Mouse (Mus musculus) liver, embryonic 14.5 days (tissue): ENCODE data around the gene Kcng3. TPM values are rescaled to one million over a fixed set of nuclear protein-coding genes. Genes with fewer than 3 reads are reported as not detected.

Source experiments
- ATAC-seq: fragments of 200-750 bp; cut with Nextera tagmentation; 2 replicates; pipeline ENCODE4 v1.8.0; 2017; ENCODE audit warnings: moderate number of reproducible peaks, mild to moderate bottlenecking, moderate library complexity; ENCODE audit not compliant: insufficient read depth
- DNase-seq, 3 experiments: peaks; one replicate each; pipeline ENCODE4 v3.0.0-alpha.2; 2012 to 2013; ENCODE audit warnings: low read depth in 3 of 3, low spot score in 3 of 3
- H3K27ac ChIP-seq: fragments of 300-500 bp; sonication (generic); 2 replicates; pipeline ENCODE4 v1.5.1; 2014; ENCODE audit warnings: moderate library complexity, mild to moderate bottlenecking, control low read depth, inconsistent platforms
- H3K27me3 ChIP-seq: fragments of 300-500 bp; sonication (generic); 2 replicates; pipeline ENCODE4 v1.6.1; 2014; ENCODE audit warnings: mild to moderate bottlenecking, low read length, moderate library complexity; ENCODE audit not compliant: control insufficient read depth, insufficient read depth
- H3K36me3 ChIP-seq: fragments of 300-500 bp; sonication (generic); replicated peaks from 2 replicates; pipeline ENCODE4 v1.6.1; 2014; ENCODE audit warnings: low read depth; ENCODE audit not compliant: control insufficient read depth, insufficient read depth
- H3K4me1 ChIP-seq, 2 experiments: fragments of 200-500 bp in 1 of 2; fragments of 300-500 bp in 1 of 2; sonication (generic) in 1 of 2; replicated peaks; 2 replicates each; pipeline ENCODE4 v1.6.1; 2012 to 2014; ENCODE audit warnings: antibody characterized with exemption in 1 of 2, inconsistent platforms in 1 of 2, low read length in 1 of 2; ENCODE audit not compliant: control insufficient read depth in 2 of 2, insufficient read depth in 2 of 2
- H3K4me2 ChIP-seq: fragments of 300-500 bp; sonication (generic); 2 replicates; pipeline ENCODE4 v1.6.1; 2014; ENCODE audit warnings: low read depth, mild to moderate bottlenecking, control low read depth, moderate library complexity
- H3K4me3 ChIP-seq, 2 experiments: fragments of 200-500 bp in 1 of 2; fragments of 300-500 bp in 1 of 2; sonication (generic) in 1 of 2; 2 replicates each; pipeline ENCODE4 v1.5.1; 2012 to 2014; ENCODE audit warnings: low read depth in 2 of 2, low read length in 2 of 2, mild to moderate bottlenecking in 2 of 2, control low read depth in 1 of 2, inconsistent platforms in 1 of 2, moderate library complexity in 1 of 2; ENCODE audit not compliant: insufficient read depth in 1 of 2
- H3K9ac ChIP-seq: fragments of 300-500 bp; sonication (generic); replicated peaks from 2 replicates; pipeline ENCODE4 v1.6.1; 2014; ENCODE audit warnings: mild to moderate bottlenecking, control low read depth, moderate library complexity
- H3K9me3 ChIP-seq: fragments of 300-500 bp; sonication (generic); 2 replicates; pipeline ENCODE4 v1.6.1; 2016; ENCODE audit warnings: low read length, mixed read lengths; ENCODE audit not compliant: control insufficient read depth
- CTCF ChIP-seq: IDR thresholded peaks from 2 replicates; pipeline ENCODE4 v1.5.1; 2016; ENCODE audit warnings: antibody characterized with exemption, low read depth, control low read depth
- EP300 ChIP-seq: IDR thresholded peaks from 2 replicates; pipeline ENCODE4 v1.6.1; 2016; ENCODE audit warnings: antibody characterized with exemption, low read depth
- WGBS: fragments of 180-500 bp; shearing (Covaris S2); extraction: QIAGEN DNeasy Blood & Tissue Kit; methylation state at CpG from one replicate; pipeline ENCODE4 v1.1.7; 2014; ENCODE audit not compliant: insufficient replicate concordance; 5-methylcytosine and 5-hydroxymethylcytosine counted together
- polyA plus RNA-seq, 2 experiments: library from polyadenylated mRNA; depleted of rRNA in 1 of 2; stranded (reverse) in 1 of 2; unstranded in 1 of 2; fragments of >200 nt; fragmentation: Nextera tagmentation in 1 of 2; extraction: Ambion mirVana in 1 of 2; gene quantifications; 2 replicates each; pipeline versions ENCODE4 v1.2.1 to v1.2.3; 2012 to 2014

Kcng3 gene
- polyA plus RNA-seq, 2 experiments, result 0.07 TPM; not detected in 1

GRCm38 (mm10) chr17:83632653-83633570 lies 1.2 kb upstream of the Kcng3 start:
- H3K9me3 ChIP-seq, result no peaks in the 10 kb centered on the region
- no peak overlapping the region for H3K27ac ChIP-seq
- peak; percentile 28 to 49 (median 45) for DNase-seq
- H3K36me3 ChIP-seq, result no peaks in the 10 kb centered on the region
- H3K4me3 ChIP-seq, result peak overlapping the region; percentile 40 to 44
- WGBS, result 3% methylated on average over 24 of the region's 24 CpGs
- ATAC-seq, result peak; percentile 13; the same call in 1 of the 2 replicates
- H3K27me3 ChIP-seq, result peaks cover 57% of the 10 kb centered on the region
- TF ChIP-seq CTCF (peak; percentile 67), EP300 (no peak)
- H3K4me1 ChIP-seq, result no peaks in the 10 kb centered on the region; a peak in 1 of 4 replicates
- H3K9ac ChIP-seq, result no peak overlapping the region; the same call in 1 of the 2 replicates
- H3K4me2 ChIP-seq, result peak overlapping the region; percentile 67

GRCm38 (mm10) chr17:83630787-83631678 lies 662 bp downstream of the Kcng3 start:
- WGBS, result 2% methylated on average over 109 of the region's 109 CpGs
- ATAC-seq (peak; percentile 31; the same call in 1 of the 2 replicates), DNase-seq (no peak)
- no peak overlapping the region for H3K27ac ChIP-seq
- H3K4me3 ChIP-seq, result peak overlapping the region; percentile 44 to 52
- no peaks in the 10 kb centered on the region for H3K9me3 ChIP-seq
- TF ChIP-seq EP300, result no peak
- TF ChIP-seq CTCF, result no peak
- no peaks in the 10 kb centered on the region; a peak in 1 of 4 replicates for H3K4me1 ChIP-seq
- H3K4me2 ChIP-seq, result peak overlapping the region; percentile 67
- H3K36me3 ChIP-seq, result no peaks in the 10 kb centered on the region
- H3K27me3 ChIP-seq, result peaks cover 64% of the 10 kb centered on the region
- no peak overlapping the region for H3K9ac ChIP-seq

- no peak overlapping the region for H3K4me2 ChIP-seq
- WGBS, result 51% methylated on average over 11 of the region's 11 CpGs
- H3K4me1 ChIP-seq, result peaks cover 0 to 4% of the 10 kb centered on the region in 2 experiments; a peak in 1 of 4 replicates
- H3K4me3 ChIP-seq, result no peak overlapping the region
- H3K9ac ChIP-seq, result no peak overlapping the region
- H3K27me3 ChIP-seq, result no peaks in the 10 kb centered on the region
- H3K27ac ChIP-seq, result no peak overlapping the region
- TF ChIP-seq CTCF, result no peak
- DNase-seq (no peak), ATAC-seq (no peak)
- H3K36me3 ChIP-seq, result no peaks in the 10 kb centered on the region
- no peaks in the 10 kb centered on the region for H3K9me3 ChIP-seq
Observed at GRCm38 (mm10) chr17:83613907-83614306, 17.8 kb downstream of the Kcng3 start.

- H3K27ac ChIP-seq, result no peak overlapping the region
- no peaks in the 10 kb centered on the region for H3K9me3 ChIP-seq
- no peak overlapping the region for H3K4me2 ChIP-seq
- no peaks in the 10 kb centered on the region for H3K27me3 ChIP-seq
- TF ChIP-seq CTCF (no peak), EP300 (no peak)
- peaks cover 0 to 2% of the 10 kb centered on the region in 2 experiments; a peak in 1 of 4 replicates for H3K4me1 ChIP-seq
- H3K4me3 ChIP-seq, result no peak overlapping the region
- WGBS, result 68% methylated on average over 4 of the region's 4 CpGs
- H3K36me3 ChIP-seq, result no peaks in the 10 kb centered on the region
- no peak overlapping the region for H3K9ac ChIP-seq
- ATAC-seq (no peak), DNase-seq (no peak)
Observed at GRCm38 (mm10) chr17:83609532-83609931, 22.2 kb downstream of the Kcng3 start.

GRCm38 (mm10) chr17:83600976-83601375 lies 30.7 kb downstream of the Kcng3 start:
- Histone ChIP-seq H3K36me3 (no peaks in the 10 kb centered on the region), H3K9ac (no peak overlapping the region), H3K4me1 (no peaks in the 10 kb centered on the region), H3K27me3 (no peaks in the 10 kb centered on the region), H3K9me3 (no peaks in the 10 kb centered on the region), H3K4me3 (no peak overlapping the region), H3K4me2 (no peak overlapping the region), H3K27ac (no peak overlapping the region)
- ATAC-seq (no peak), DNase-seq (no peak)
- WGBS, result 78% methylated on average over 12 of the region's 12 CpGs
- TF ChIP-seq CTCF (no peak), EP300 (no peak)
